Mouse (Mus musculus): Measurements from ENCODE around the gene Atf7. TPM values are rescaled to one million over a fixed set of nuclear protein-coding genes. Genes with fewer than 3 reads are reported as not detected.

Atf7 gene
- polyA plus RNA-seq, 1 experiment = 71.8 TPM

GRCm38 (mm10) chr15:102503447-102503846 is 121.8 kb downstream of the Atf7 start, which contains the start of gene Gm10337:
Gene Gm10337 (plus strand): TSS chr15:102503722.
- no peak for TF ChIP-seq CTCF (IDR thresholded peaks at IDR 0.05; ENCODE audit: extremely low read depth, insufficient read depth, insufficient read length, insufficient replicate concordance)
- H3K27ac ChIP-seq (ENCODE audit: insufficient read depth, low read length) = no peak within 1 kb of the TSS
- H3K36me3 ChIP-seq (ENCODE audit: control insufficient read depth, insufficient read depth, low read length) = peaks cover 40% of the 10 kb centered on the region
- H3K4me1 ChIP-seq (ENCODE audit: control insufficient read depth, insufficient read depth, insufficient read length) = no peaks in the 10 kb centered on the region
- DNase-seq (ENCODE audit: low read depth in 1 of 2, low spot score in 2 of 2) = no peak
- H3K27me3 ChIP-seq (ENCODE audit: control insufficient read depth, insufficient read depth, low read length) = no peaks in the 10 kb centered on the region
- no peak within 1 kb of the TSS for H3K4me3 ChIP-seq (ENCODE audit: extremely low read depth, insufficient read depth, insufficient read length)
- 97% methylated on average over 1 of the region's 1 CpGs for WGBS

GRCm38 (mm10) chr15:102502254-102502840 is 122.9 kb downstream of the Atf7 start:
- H3K27me3 ChIP-seq (ENCODE audit: control insufficient read depth, insufficient read depth, low read length) = no peaks in the 10 kb centered on the region
- TF ChIP-seq POLR2A (IDR thresholded peaks at IDR 0.05; ENCODE audit: low read depth, low read length) = no peak
- no peak for TF ChIP-seq CTCF (IDR thresholded peaks at IDR 0.05; ENCODE audit: extremely low read depth, insufficient read depth, insufficient read length, insufficient replicate concordance)
- peaks cover 45% of the 10 kb centered on the region for H3K36me3 ChIP-seq (ENCODE audit: control insufficient read depth, insufficient read depth, low read length)
- no peak overlapping the region for H3K27ac ChIP-seq (ENCODE audit: insufficient read depth, low read length)
- WGBS = 91% methylated on average over 9 of the region's 9 CpGs
- no peaks in the 10 kb centered on the region for H3K4me1 ChIP-seq (ENCODE audit: control insufficient read depth, insufficient read depth, insufficient read length)
- H3K4me3 ChIP-seq (ENCODE audit: extremely low read depth, insufficient read depth, insufficient read length) = no peak overlapping the region
- DNase-seq (ENCODE audit: low read depth in 1 of 2, low spot score in 2 of 2) = no peak

GRCm38 (mm10) chr15:102501084-102501814 is 124.0 kb downstream of the Atf7 start:
- H3K27me3 ChIP-seq (ENCODE audit: control insufficient read depth, insufficient read depth, low read length) = no peaks in the 10 kb centered on the region
- no peaks in the 10 kb centered on the region for H3K4me1 ChIP-seq (ENCODE audit: control insufficient read depth, insufficient read depth, insufficient read length)
- no peak for TF ChIP-seq POLR2A (IDR thresholded peaks at IDR 0.05; ENCODE audit: low read depth, low read length)
- no peak for TF ChIP-seq CTCF (IDR thresholded peaks at IDR 0.05; ENCODE audit: extremely low read depth, insufficient read depth, insufficient read length, insufficient replicate concordance)
- DNase-seq (ENCODE audit: low read depth in 1 of 2, low spot score in 2 of 2) = no peak
- peaks cover 53% of the 10 kb centered on the region for H3K36me3 ChIP-seq (ENCODE audit: control insufficient read depth, insufficient read depth, low read length)
- H3K27ac ChIP-seq (ENCODE audit: insufficient read depth, low read length) = no peak overlapping the region
- 96% methylated on average over 19 of the region's 19 CpGs for WGBS
- no peak overlapping the region for H3K4me3 ChIP-seq (ENCODE audit: extremely low read depth, insufficient read depth, insufficient read length)

- DNase-seq (ENCODE audit: low read depth in 1 of 2, low spot score in 2 of 2) = no peak
- no peak overlapping the region for H3K27ac ChIP-seq (ENCODE audit: insufficient read depth, low read length)
- no peaks in the 10 kb centered on the region for H3K27me3 ChIP-seq (ENCODE audit: control insufficient read depth, insufficient read depth, low read length)
- WGBS = 95% methylated on average over 5 of the region's 5 CpGs
- no peaks in the 10 kb centered on the region for H3K4me1 ChIP-seq (ENCODE audit: control insufficient read depth, insufficient read depth, insufficient read length)
- TF ChIP-seq CTCF (IDR thresholded peaks at IDR 0.05; ENCODE audit: extremely low read depth, insufficient read depth, insufficient read length, insufficient replicate concordance) (no peak), POLR2A (IDR thresholded peaks at IDR 0.05; ENCODE audit: low read depth, low read length) (no peak)
- H3K4me3 ChIP-seq (ENCODE audit: extremely low read depth, insufficient read depth, insufficient read length) = no peak overlapping the region
- peaks cover 56% of the 10 kb centered on the region for H3K36me3 ChIP-seq (ENCODE audit: control insufficient read depth, insufficient read depth, low read length)
Observed at GRCm38 (mm10) chr15:102500479-102500878, 124.8 kb downstream of the Atf7 start.

GRCm38 (mm10) chr15:102499851-102500250 is 125.4 kb downstream of the Atf7 start:
- peaks cover 56% of the 10 kb centered on the region for H3K36me3 ChIP-seq (ENCODE audit: control insufficient read depth, insufficient read depth, low read length)
- no peaks in the 10 kb centered on the region for H3K27me3 ChIP-seq (ENCODE audit: control insufficient read depth, insufficient read depth, low read length)
- no peak for TF ChIP-seq CTCF (IDR thresholded peaks at IDR 0.05; ENCODE audit: extremely low read depth, insufficient read depth, insufficient read length, insufficient replicate concordance)
- no peak for TF ChIP-seq POLR2A (IDR thresholded peaks at IDR 0.05; ENCODE audit: low read depth, low read length)
- 91% methylated on average over 6 of the region's 6 CpGs for WGBS
- H3K4me3 ChIP-seq (ENCODE audit: extremely low read depth, insufficient read depth, insufficient read length) = no peak overlapping the region
- no peaks in the 10 kb centered on the region for H3K4me1 ChIP-seq (ENCODE audit: control insufficient read depth, insufficient read depth, insufficient read length)
- H3K27ac ChIP-seq (ENCODE audit: insufficient read depth, low read length) = no peak overlapping the region
- no peak for DNase-seq (ENCODE audit: low read depth in 1 of 2, low spot score in 2 of 2)

- Histone ChIP-seq H3K27me3 (ENCODE audit: control insufficient read depth, insufficient read depth, low read length) (no peaks in the 10 kb centered on the region), H3K27ac (ENCODE audit: insufficient read depth, low read length) (no peak overlapping the region), H3K4me3 (ENCODE audit: extremely low read depth, insufficient read depth, insufficient read length) (no peak overlapping the region), H3K36me3 (ENCODE audit: control insufficient read depth, insufficient read depth, low read length) (peaks cover 59% of the 10 kb centered on the region), H3K4me1 (ENCODE audit: control insufficient read depth, insufficient read depth, insufficient read length) (no peaks in the 10 kb centered on the region)
- TF ChIP-seq CTCF (IDR thresholded peaks at IDR 0.05; ENCODE audit: extremely low read depth, insufficient read depth, insufficient read length, insufficient replicate concordance) (no peak), POLR2A (IDR thresholded peaks at IDR 0.05; ENCODE audit: low read depth, low read length) (no peak)
- 66% methylated on average over 3 of the region's 3 CpGs for WGBS
- DNase-seq (ENCODE audit: low read depth in 1 of 2, low spot score in 2 of 2) = no peak
Observed at GRCm38 (mm10) chr15:102499370-102499769, 125.9 kb downstream of the Atf7 start.

GRCm38 (mm10) chr15:102498322-102498721 is 126.9 kb downstream of the Atf7 start:
- no peak overlapping the region for H3K27ac ChIP-seq (ENCODE audit: insufficient read depth, low read length)
- WGBS = 91% methylated on average over 3 of the region's 3 CpGs
- no peak for DNase-seq (ENCODE audit: low read depth in 1 of 2, low spot score in 2 of 2)
- H3K27me3 ChIP-seq (ENCODE audit: control insufficient read depth, insufficient read depth, low read length) = no peaks in the 10 kb centered on the region
- TF ChIP-seq POLR2A (IDR thresholded peaks at IDR 0.05; ENCODE audit: low read depth, low read length) (no peak), CTCF (IDR thresholded peaks at IDR 0.05; ENCODE audit: extremely low read depth, insufficient read depth, insufficient read length, insufficient replicate concordance) (no peak)
- no peak overlapping the region for H3K4me3 ChIP-seq (ENCODE audit: extremely low read depth, insufficient read depth, insufficient read length)
- H3K4me1 ChIP-seq (ENCODE audit: control insufficient read depth, insufficient read depth, insufficient read length) = no peaks in the 10 kb centered on the region
- peaks cover 57% of the 10 kb centered on the region for H3K36me3 ChIP-seq (ENCODE audit: control insufficient read depth, insufficient read depth, low read length)
